Mouse (Mus musculus): ENCODE results near the gene Vmn1r21. TPM values are rescaled to one million over a fixed set of nuclear protein-coding genes. Genes with fewer than 3 reads are reported as not detected.
A peak's percentile ranks its signal among the peaks of the same experiment; 100 is the strongest.

The Vmn1r21 gene
- polyA plus RNA-seq, 1 experiment from 2014 or later = not detected

GRCm38 (mm10) chr6:57822648-57823410 lies 27.3 kb downstream of the Vmn1r21 start:
- 56% methylated on average over 5 of the region's 5 CpGs for WGBS
- ATAC-seq = peak; percentile 73
- Histone ChIP-seq H3K9ac (ENCODE audit: low read length) (no peak overlapping the region), H3K27ac (ENCODE audit: low read depth, low read length) (no peak overlapping the region), H3K4me3 (ENCODE audit: low read depth, low read length) (no peak overlapping the region), H3K4me2 (ENCODE audit: low read length) (peak overlapping the region; percentile 71), H3K4me1 (ENCODE audit: control insufficient read depth, insufficient read depth, low read length) (no peaks in the 10 kb centered on the region), H3K9me3 (replicated peaks; ENCODE audit: control insufficient read depth, low read length) (no peaks in the 10 kb centered on the region), H3K27me3 (replicated peaks; ENCODE audit: control insufficient read depth, insufficient read depth, low read length) (no peaks in the 10 kb centered on the region), H3K36me3 (ENCODE audit: control insufficient read depth, insufficient read depth, low read length) (no peaks in the 10 kb centered on the region)
- peak; percentile 85 for DNase-seq (ENCODE audit: low spot score)

GRCm38 (mm10) chr6:57814436-57814940 lies 35.7 kb downstream of the Vmn1r21 start:
- Histone ChIP-seq H3K4me2 (ENCODE audit: low read length) (no peak overlapping the region), H3K4me3 (ENCODE audit: low read depth, low read length) (no peak overlapping the region), H3K36me3 (ENCODE audit: control insufficient read depth, insufficient read depth, low read length) (no peaks in the 10 kb centered on the region), H3K9me3 (replicated peaks; ENCODE audit: control insufficient read depth, low read length) (no peaks in the 10 kb centered on the region), H3K27me3 (replicated peaks; ENCODE audit: control insufficient read depth, insufficient read depth, low read length) (no peaks in the 10 kb centered on the region), H3K4me1 (ENCODE audit: control insufficient read depth, insufficient read depth, low read length) (no peaks in the 10 kb centered on the region), H3K27ac (ENCODE audit: low read depth, low read length) (no peak overlapping the region), H3K9ac (ENCODE audit: low read length) (no peak overlapping the region)
- no peak for DNase-seq (ENCODE audit: low spot score)
- no peak for ATAC-seq
- 80% methylated on average over 2 of the region's 2 CpGs for WGBS

GRCm38 (mm10) chr6:57811748-57812730 lies 38.1 kb downstream of the Vmn1r21 start:
- Histone ChIP-seq H3K9me3 (replicated peaks; ENCODE audit: control insufficient read depth, low read length) (0 out of 2 replicates have a peak, but pooled peaks cover 2% of the 10 kb centered on the region), H3K4me1 (ENCODE audit: control insufficient read depth, insufficient read depth, low read length) (no peaks in the 10 kb centered on the region), H3K27me3 (replicated peaks; ENCODE audit: control insufficient read depth, insufficient read depth, low read length) (no peaks in the 10 kb centered on the region), H3K36me3 (ENCODE audit: control insufficient read depth, insufficient read depth, low read length) (no peaks in the 10 kb centered on the region), H3K27ac (ENCODE audit: low read depth, low read length) (no peak overlapping the region), H3K4me2 (ENCODE audit: low read length) (no peak overlapping the region), H3K4me3 (ENCODE audit: low read depth, low read length) (no peak overlapping the region), H3K9ac (ENCODE audit: low read length) (no peak overlapping the region)
- ATAC-seq (no peak), DNase-seq (ENCODE audit: low spot score) (no peak)
- 91% methylated on average over 3 of the region's 3 CpGs for WGBS

- ATAC-seq (no peak), DNase-seq (ENCODE audit: low spot score) (no peak)
- WGBS = 90% methylated on average over 5 of the region's 5 CpGs
- no peak overlapping the region for H3K9ac ChIP-seq (ENCODE audit: low read length)
- H3K27ac ChIP-seq (ENCODE audit: low read depth, low read length) = no peak overlapping the region
- H3K4me1 ChIP-seq (ENCODE audit: control insufficient read depth, insufficient read depth, low read length) = no peaks in the 10 kb centered on the region
- H3K4me2 ChIP-seq (ENCODE audit: low read length) = no peak overlapping the region
- no peaks in the 10 kb centered on the region for H3K27me3 ChIP-seq (replicated peaks; ENCODE audit: control insufficient read depth, insufficient read depth, low read length)
- H3K4me3 ChIP-seq (ENCODE audit: low read depth, low read length) = no peak overlapping the region
- 0 out of 2 replicates have a peak, but pooled peaks cover 2% of the 10 kb centered on the region for H3K9me3 ChIP-seq (replicated peaks; ENCODE audit: control insufficient read depth, low read length)
- no peaks in the 10 kb centered on the region for H3K36me3 ChIP-seq (ENCODE audit: control insufficient read depth, insufficient read depth, low read length)
These were observed 44.7 kb downstream of the Vmn1r21 start for GRCm38 (mm10) chr6:57805218-57806069.

GRCm38 (mm10) chr6:57803130-57803529 lies 47.0 kb downstream of the Vmn1r21 start:
- Histone ChIP-seq H3K4me1 (ENCODE audit: control insufficient read depth, insufficient read depth, low read length) (no peaks in the 10 kb centered on the region), H3K4me3 (ENCODE audit: low read depth, low read length) (no peak overlapping the region), H3K9ac (ENCODE audit: low read length) (no peak overlapping the region), H3K36me3 (ENCODE audit: control insufficient read depth, insufficient read depth, low read length) (no peaks in the 10 kb centered on the region), H3K9me3 (replicated peaks; ENCODE audit: control insufficient read depth, low read length) (no peaks in the 10 kb centered on the region), H3K27ac (ENCODE audit: low read depth, low read length) (no peak overlapping the region), H3K4me2 (ENCODE audit: low read length) (no peak overlapping the region), H3K27me3 (replicated peaks; ENCODE audit: control insufficient read depth, insufficient read depth, low read length) (no peaks in the 10 kb centered on the region)
- ATAC-seq = no peak
- DNase-seq (ENCODE audit: low spot score) = no peak
- 78% methylated on average over 2 of the region's 2 CpGs for WGBS

GRCm38 (mm10) chr6:57798986-57799385 lies 51.2 kb downstream of the Vmn1r21 start:
- no peak overlapping the region for H3K4me3 ChIP-seq (ENCODE audit: low read depth, low read length)
- H3K27me3 ChIP-seq (replicated peaks; ENCODE audit: control insufficient read depth, insufficient read depth, low read length) = no peaks in the 10 kb centered on the region
- no peaks in the 10 kb centered on the region for H3K36me3 ChIP-seq (ENCODE audit: control insufficient read depth, insufficient read depth, low read length)
- ATAC-seq (no peak), DNase-seq (ENCODE audit: low spot score) (no peak)
- WGBS = 95% methylated on average over 1 of the region's 1 CpGs
- no peaks in the 10 kb centered on the region for H3K4me1 ChIP-seq (ENCODE audit: control insufficient read depth, insufficient read depth, low read length)
- H3K4me2 ChIP-seq (ENCODE audit: low read length) = no peak overlapping the region
- H3K27ac ChIP-seq (ENCODE audit: low read depth, low read length) = no peak overlapping the region
- no peak overlapping the region for H3K9ac ChIP-seq (ENCODE audit: low read length)
- H3K9me3 ChIP-seq (replicated peaks; ENCODE audit: control insufficient read depth, low read length) = no peaks in the 10 kb centered on the region

- H3K4me3 ChIP-seq (ENCODE audit: low read depth, low read length) = no peak overlapping the region
- H3K9me3 ChIP-seq (replicated peaks; ENCODE audit: control insufficient read depth, low read length) = no peaks in the 10 kb centered on the region
- DNase-seq (ENCODE audit: low spot score) (no peak), ATAC-seq (no peak)
- no peak overlapping the region for H3K4me2 ChIP-seq (ENCODE audit: low read length)
- H3K4me1 ChIP-seq (ENCODE audit: control insufficient read depth, insufficient read depth, low read length) = no peaks in the 10 kb centered on the region
- no peak overlapping the region for H3K27ac ChIP-seq (ENCODE audit: low read depth, low read length)
- 90% methylated on average over 3 of the region's 3 CpGs for WGBS
- no peaks in the 10 kb centered on the region for H3K36me3 ChIP-seq (ENCODE audit: control insufficient read depth, insufficient read depth, low read length)
- no peak overlapping the region for H3K9ac ChIP-seq (ENCODE audit: low read length)
- H3K27me3 ChIP-seq (replicated peaks; ENCODE audit: control insufficient read depth, insufficient read depth, low read length) = no peaks in the 10 kb centered on the region
These were observed 53.2 kb downstream of the Vmn1r21 start for GRCm38 (mm10) chr6:57796853-57797423.

- H3K9ac ChIP-seq (ENCODE audit: low read length) = no peak overlapping the region
- H3K9me3 ChIP-seq (replicated peaks; ENCODE audit: control insufficient read depth, low read length) = no peaks in the 10 kb centered on the region
- ATAC-seq (peak; percentile 40; the same call in 1 of the 2 replicates), DNase-seq (ENCODE audit: low spot score) (peak; percentile 42)
- no peaks in the 10 kb centered on the region for H3K4me1 ChIP-seq (ENCODE audit: control insufficient read depth, insufficient read depth, low read length)
- no peak overlapping the region for H3K4me3 ChIP-seq (ENCODE audit: low read depth, low read length)
- no peaks in the 10 kb centered on the region for H3K36me3 ChIP-seq (ENCODE audit: control insufficient read depth, insufficient read depth, low read length)
- H3K27ac ChIP-seq (ENCODE audit: low read depth, low read length) = no peak overlapping the region
- H3K27me3 ChIP-seq (replicated peaks; ENCODE audit: control insufficient read depth, insufficient read depth, low read length) = no peaks in the 10 kb centered on the region
- WGBS = 58% methylated on average over 3 of the region's 3 CpGs
- H3K4me2 ChIP-seq (ENCODE audit: low read length) = no peak overlapping the region
These were observed 54.3 kb downstream of the Vmn1r21 start for GRCm38 (mm10) chr6:57795835-57796234.

Measured in forebrain, embryonic 14.5 days (tissue).